Mouse (Mus musculus) monocyte, adult 5-6 weeks (primary cell): ENCODE data around the gene Olfr372. TPM values are rescaled to one million over a fixed set of nuclear protein-coding genes. Genes with fewer than 3 reads are reported as not detected.
"Not testable (repeated sequence)": the region's sequence is repeated elsewhere in the genome, so short reads cannot be mapped to it uniquely, and the experiment has no call there.

Experiments
- ATAC-seq: fragments of 153-309, 156-312 bp; replicated peaks from 2 replicates; pipeline ENCODE4 v1.8.0; 2017; ENCODE audit warnings: mild to moderate bottlenecking; ENCODE audit not compliant: low TSS enrichment, insufficient number of reproducible peaks, severe bottlenecking, poor library complexity, low FRiP score
- total RNA-seq: library from RNA; stranded (forward); fragments of 200-1000, 200-491, 200-594 nt; gene quantifications from 3 replicates; pipeline ENCODE4 v1.2.3, GENCODE M21; 2017

Olfr372 gene
- total RNA-seq, 1 experiment from 2014 or later, result not detected

DNA sequence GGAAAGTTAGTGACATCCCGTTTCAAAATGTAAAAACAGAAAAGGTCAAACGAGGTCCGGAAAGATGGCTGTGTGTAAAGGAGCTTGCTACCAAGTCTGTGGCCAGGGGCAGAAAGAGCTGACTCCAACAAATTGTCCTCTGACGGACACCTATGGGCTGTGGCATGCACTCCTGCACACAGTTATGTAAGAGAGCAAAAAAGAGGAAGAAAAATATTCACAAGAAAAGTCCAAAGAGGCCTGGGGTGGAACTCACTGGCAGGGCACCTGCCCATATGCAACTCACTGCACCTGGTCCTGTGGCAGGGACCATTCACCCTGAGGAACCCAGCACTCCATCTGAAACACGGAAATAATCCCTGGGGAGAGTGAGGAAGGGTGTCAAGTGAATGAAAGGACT, 43.7 kb downstream of the Olfr372 start:
- ATAC-seq, result no peak; the same call in 1 of the 2 replicates

GRCm38 (mm10) chr8:72087611-72088010, 46.6 kb downstream of the Olfr372 start:
- not testable (repeated sequence) for ATAC-seq

GRCm38 (mm10) chr8:72096721-72097120, 55.7 kb downstream of the Olfr372 start:
- ATAC-seq, result not testable (repeated sequence)

DNA sequence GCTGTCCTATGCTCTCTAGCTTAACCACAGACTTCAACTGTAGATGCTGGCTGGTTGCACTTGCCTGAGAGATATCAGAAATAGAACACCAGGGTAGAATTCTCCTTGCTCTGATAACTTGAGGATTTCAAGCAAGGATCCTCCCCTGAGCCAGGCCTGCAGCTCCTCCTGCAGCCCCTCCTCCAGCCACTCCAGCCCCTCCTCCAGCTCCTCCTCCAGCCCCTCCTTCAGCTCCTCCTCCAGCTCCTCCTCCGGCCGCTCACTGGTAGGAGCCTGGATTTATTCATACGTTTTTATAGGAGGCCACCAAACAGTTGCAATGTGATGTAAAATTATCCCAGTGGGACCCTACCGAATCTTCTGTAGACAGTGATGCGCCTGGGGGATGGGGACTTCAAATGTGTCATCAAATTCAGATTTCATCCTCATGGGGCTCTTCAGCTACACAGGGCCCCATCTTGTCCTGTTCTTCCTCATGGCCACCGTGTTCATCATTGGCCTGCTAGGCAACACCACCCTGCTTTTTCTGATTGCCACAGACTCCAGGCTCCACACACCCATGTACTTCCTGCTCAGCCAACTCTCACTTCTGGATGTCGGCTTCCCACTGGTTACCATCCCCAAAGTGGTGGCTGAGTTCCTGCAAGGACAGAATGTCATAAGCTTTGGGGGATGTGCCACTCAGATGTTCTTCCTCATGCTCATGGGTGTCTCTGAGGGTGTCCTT, 58.5 kb downstream of the Olfr372 start:
- peak; percentile 81 for ATAC-seq

- ATAC-seq, result 0 out of 2 replicates have a peak, but pooled peaks have one; percentile 55
These were observed 64.1 kb downstream of the Olfr372 start for GRCm38 (mm10) chr8:72105165-72105564.

DNA sequence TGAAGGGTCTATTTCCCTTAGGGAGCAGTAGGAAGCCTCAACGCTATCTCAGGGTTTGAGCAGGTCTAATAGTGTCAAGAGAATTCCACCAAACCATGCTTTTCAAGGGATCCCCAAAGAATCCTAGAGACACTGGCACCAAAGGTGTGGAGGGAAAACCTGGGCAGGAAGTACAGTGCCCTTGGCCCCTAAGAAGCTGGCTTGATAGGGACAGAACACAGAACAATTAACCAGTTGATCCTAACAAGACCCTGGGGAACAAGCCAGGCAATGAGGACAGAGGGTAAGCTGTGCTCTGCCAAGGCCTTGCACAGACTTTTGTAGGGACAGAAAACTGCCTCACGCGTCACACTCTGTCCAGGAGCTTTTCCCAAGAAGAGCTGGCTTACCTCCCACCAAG, 65.7 kb downstream of the Olfr372 start, which contains the start of gene Olfr374:
Olfr374 (plus strand) TSS at position 301 of the 400 bp plus-strand sequence.
- ATAC-seq, result no peak

Other genes starting within 250 kb of the Olfr372 start
- 9.5 to 30.7 TPM (median 18.6 TPM) in 3 replicates for gene Zfp709, start 159.2 kb upstream of the Olfr372 start, total RNA-seq
- gene Zfp882, start 132.6 kb upstream of the Olfr372 start, total RNA-seq, result 4.1 to 7.5 TPM (median 7.5 TPM) in 3 replicates
- 17.3 to 28.3 TPM (median 20.4 TPM) in 3 replicates for gene Zfp617, start 132.6 kb upstream of the Olfr372 start, total RNA-seq
- 14.6 to 36.2 TPM (median 26.4 TPM) in 3 replicates for gene Zfp961, start 90.2 kb upstream of the Olfr372 start, total RNA-seq
- gene Cyp4f18, start 31.6 kb upstream of the Olfr372 start, total RNA-seq, result 153 to 273 TPM (median 260 TPM) in 3 replicates
- gene Olfr373, start 42.0 kb downstream of the Olfr372 start, total RNA-seq, result not detected in 3 replicates
- gene Olfr374, start 65.8 kb downstream of the Olfr372 start, total RNA-seq, result 0.21 to 0.49 TPM in 2 of 3 replicates, not detected in the other
- 902 to 973 TPM (median 947 TPM) in 3 replicates for gene Tpm4, start 93.8 kb downstream of the Olfr372 start, total RNA-seq
- gene Rab8a, start 120.0 kb downstream of the Olfr372 start, total RNA-seq, result 640 to 819 TPM (median 739 TPM) in 3 replicates
- 1.2 to 5.8 TPM (median 4.8 TPM) in 3 replicates for gene Hsh2d, start 148.4 kb downstream of the Olfr372 start, total RNA-seq
- 0.86 to 6.9 TPM (median 1.1 TPM) in 3 replicates for gene Cib3, start 171.6 kb downstream of the Olfr372 start, total RNA-seq
- gene Gm11034, start 172.4 kb downstream of the Olfr372 start, total RNA-seq, result not detected in 3 replicates
- gene Fam32a, start 178.5 kb downstream of the Olfr372 start, total RNA-seq, result 105 to 143 TPM (median 135 TPM) in 3 replicates
- gene Ap1m1, start 198.8 kb downstream of the Olfr372 start, total RNA-seq, result 59.3 to 86.9 TPM (median 76.3 TPM) in 3 replicates